Mouse (Mus musculus) hindbrain, embryonic 10.5 days (tissue): Measurements from ENCODE around the gene Pigr. TPM values are rescaled to one million over a fixed set of nuclear protein-coding genes. Genes with fewer than 3 reads are reported as not detected.
A peak's percentile ranks its signal among the peaks of the same experiment; 100 is the strongest.

Experiments used
- DNase-seq: peaks from one replicate; pipeline ENCODE4 v3.0.0-alpha.2; 2017; ENCODE audit warnings: low spot score
- H3K27ac ChIP-seq: fragments of 300-500 bp; sonication (generic); 2 replicates; pipeline ENCODE4 v1.5.1; 2016; ENCODE audit warnings: mild to moderate bottlenecking, moderate library complexity
- H3K27me3 ChIP-seq: fragments of 300-500 bp; sonication (generic); 2 replicates; pipeline ENCODE4 v1.6.1; 2016; ENCODE audit warnings: mild to moderate bottlenecking; ENCODE audit not compliant: poor library complexity, insufficient read depth, severe bottlenecking
- H3K36me3 ChIP-seq: fragments of 300-500 bp; sonication (generic); 2 replicates; pipeline ENCODE4 v1.6.1; 2016; ENCODE audit warnings: mild to moderate bottlenecking, moderate library complexity
- H3K4me1 ChIP-seq: fragments of 300-500 bp; sonication (generic); replicated peaks from 2 replicates; pipeline ENCODE4 v1.6.1; 2016; ENCODE audit warnings: mild to moderate bottlenecking
- H3K4me3 ChIP-seq: fragments of 300-500 bp; sonication (generic); 2 replicates; pipeline ENCODE4 v1.5.1; 2016; ENCODE audit warnings: mild to moderate bottlenecking, moderate library complexity
- H3K9me3 ChIP-seq: fragments of 300-500 bp; sonication (generic); 2 replicates; pipeline ENCODE4 v1.6.1; 2016; ENCODE audit warnings: mild to moderate bottlenecking, moderate library complexity
- WGBS: fragments of 180-500 bp; shearing (Covaris S2); methylation state at CpG from one replicate; pipeline ENCODE4 v1.1.7; 2016; 5-methylcytosine and 5-hydroxymethylcytosine counted together
- polyA plus RNA-seq: library from polyadenylated mRNA; unstranded; fragments of >200 nt; fragmentation: Nextera tagmentation; extraction: Ambion mirVana; gene quantifications from 2 replicates; pipeline ENCODE4 v1.2.1, GENCODE M21; 2016

Gene Pigr
- polyA plus RNA-seq, 1 experiment from 2014 or later = not detected

GRCm38 (mm10) chr1:130838288-130838687 lies 11.8 kb downstream of the Pigr start:
- Histone ChIP-seq H3K27ac (no peak overlapping the region), H3K36me3 (no peaks in the 10 kb centered on the region), H3K4me1 (no peaks in the 10 kb centered on the region), H3K4me3 (no peak overlapping the region), H3K27me3 (no peaks in the 10 kb centered on the region), H3K9me3 (no peaks in the 10 kb centered on the region)
- DNase-seq = no peak
- WGBS = 59% methylated on average over 6 of the region's 6 CpGs

GRCm38 (mm10) chr1:130840599-130841379 lies 14.3 kb downstream of the Pigr start:
- H3K27me3 ChIP-seq = no peaks in the 10 kb centered on the region
- H3K9me3 ChIP-seq = no peaks in the 10 kb centered on the region
- H3K4me3 ChIP-seq = no peak overlapping the region
- 85% methylated on average over 8 of the region's 8 CpGs for WGBS
- no peak overlapping the region for H3K27ac ChIP-seq
- no peak for DNase-seq
- H3K36me3 ChIP-seq = no peaks in the 10 kb centered on the region
- no peaks in the 10 kb centered on the region for H3K4me1 ChIP-seq

- Histone ChIP-seq H3K4me1 (no peaks in the 10 kb centered on the region), H3K36me3 (no peaks in the 10 kb centered on the region), H3K9me3 (no peaks in the 10 kb centered on the region), H3K27me3 (no peaks in the 10 kb centered on the region), H3K4me3 (no peak overlapping the region), H3K27ac (no peak overlapping the region)
- 85% methylated on average over 7 of the region's 7 CpGs for WGBS
- no peak for DNase-seq
These were observed 15.1 kb downstream of the Pigr start for GRCm38 (mm10) chr1:130841621-130842020.

- Histone ChIP-seq H3K27ac (no peak overlapping the region), H3K9me3 (no peaks in the 10 kb centered on the region), H3K4me1 (no peaks in the 10 kb centered on the region), H3K4me3 (no peak overlapping the region), H3K27me3 (no peaks in the 10 kb centered on the region), H3K36me3 (no peaks in the 10 kb centered on the region)
- DNase-seq = no peak
- WGBS = 88% methylated on average over 7 of the region's 7 CpGs
These were observed 18.0 kb downstream of the Pigr start for GRCm38 (mm10) chr1:130844516-130844915.

- no peak overlapping the region for H3K4me3 ChIP-seq
- peaks cover 5% of the 10 kb centered on the region; the same call in 1 of the 2 replicates for H3K4me1 ChIP-seq
- H3K27me3 ChIP-seq = no peaks in the 10 kb centered on the region
- 95% methylated on average over 10 of the region's 10 CpGs for WGBS
- no peaks in the 10 kb centered on the region for H3K9me3 ChIP-seq
- DNase-seq = no peak
- H3K27ac ChIP-seq = no peak overlapping the region
- H3K36me3 ChIP-seq = no peaks in the 10 kb centered on the region
These were observed 23.2 kb downstream of the Pigr start for GRCm38 (mm10) chr1:130849530-130850214.

GRCm38 (mm10) chr1:130850405-130850804 lies 23.9 kb downstream of the Pigr start:
- WGBS = 89% methylated on average over 5 of the region's 5 CpGs
- no peak for DNase-seq
- H3K27me3 ChIP-seq = no peaks in the 10 kb centered on the region

GRCm38 (mm10) chr1:130854819-130855218 lies 28.3 kb downstream of the Pigr start:
- Histone ChIP-seq H3K36me3 (no peaks in the 10 kb centered on the region), H3K9me3 (no peaks in the 10 kb centered on the region), H3K4me1 (peaks cover 8% of the 10 kb centered on the region; the same call in 1 of the 2 replicates), H3K27me3 (no peaks in the 10 kb centered on the region), H3K4me3 (no peak overlapping the region), H3K27ac (peak overlapping the region; percentile 23; the same call in 1 of the 2 replicates)
- 87% methylated on average over 9 of the region's 9 CpGs for WGBS
- DNase-seq = no peak

More at GRCm38 (mm10) chr1:130850405-130850804, 23.9 kb downstream of the Pigr start:
- Histone ChIP-seq H3K4me3 (no peak overlapping the region), H3K27ac (no peak overlapping the region), H3K36me3 (no peaks in the 10 kb centered on the region), H3K9me3 (no peaks in the 10 kb centered on the region), H3K4me1 (peaks cover 8% of the 10 kb centered on the region; the same call in 1 of the 2 replicates)

GRCm38 (mm10) chr1:130855723-130856122 lies 29.2 kb downstream of the Pigr start:
- no peak for DNase-seq
- H3K36me3 ChIP-seq = no peaks in the 10 kb centered on the region
- WGBS = 86% methylated on average over 2 of the region's 2 CpGs

GRCm38 (mm10) chr1:130857456-130857855 lies 31.0 kb downstream of the Pigr start:
- H3K4me1 ChIP-seq = peaks cover 8% of the 10 kb centered on the region; the same call in 1 of the 2 replicates
- no peak overlapping the region for H3K4me3 ChIP-seq
- H3K36me3 ChIP-seq = no peaks in the 10 kb centered on the region
- H3K27ac ChIP-seq = no peak overlapping the region
- 82% methylated on average over 4 of the region's 4 CpGs for WGBS
- no peak for DNase-seq
- no peaks in the 10 kb centered on the region for H3K9me3 ChIP-seq
- no peaks in the 10 kb centered on the region for H3K27me3 ChIP-seq

More at GRCm38 (mm10) chr1:130855723-130856122, 29.2 kb downstream of the Pigr start:
- Histone ChIP-seq H3K27me3 (no peaks in the 10 kb centered on the region), H3K4me1 (peaks cover 8% of the 10 kb centered on the region; the same call in 1 of the 2 replicates), H3K4me3 (no peak overlapping the region), H3K27ac (no peak overlapping the region), H3K9me3 (no peaks in the 10 kb centered on the region)

- no peak overlapping the region for H3K4me3 ChIP-seq
- no peaks in the 10 kb centered on the region for H3K27me3 ChIP-seq
- DNase-seq = no peak
- no peaks in the 10 kb centered on the region for H3K9me3 ChIP-seq
- H3K36me3 ChIP-seq = no peaks in the 10 kb centered on the region
- no peak overlapping the region for H3K27ac ChIP-seq
- H3K4me1 ChIP-seq = no peaks in the 10 kb centered on the region
- WGBS = 90% methylated on average over 4 of the region's 4 CpGs
These were observed 37.8 kb downstream of the Pigr start for GRCm38 (mm10) chr1:130864238-130864637.

GRCm38 (mm10) chr1:130864741-130865140 lies 38.3 kb downstream of the Pigr start:
- H3K27me3 ChIP-seq = no peaks in the 10 kb centered on the region
- WGBS = 87% methylated on average over 5 of the region's 5 CpGs
- DNase-seq = no peak
- no peaks in the 10 kb centered on the region for H3K36me3 ChIP-seq
- H3K4me1 ChIP-seq = no peaks in the 10 kb centered on the region
- no peaks in the 10 kb centered on the region for H3K9me3 ChIP-seq
- H3K4me3 ChIP-seq = no peak overlapping the region
- H3K27ac ChIP-seq = no peak overlapping the region

GRCm38 (mm10) chr1:130865541-130866221 lies 39.2 kb downstream of the Pigr start, which contains the start of gene Fcmr:
Gene Fcmr (plus strand): TSS chr1:130865669.
- Histone ChIP-seq H3K9me3 (no peaks in the 10 kb centered on the region), H3K4me1 (no peaks in the 10 kb centered on the region), H3K36me3 (no peaks in the 10 kb centered on the region), H3K27me3 (no peaks in the 10 kb centered on the region), H3K4me3 (no peak within 1 kb of the TSS), H3K27ac (no peak within 1 kb of the TSS)
- 82% methylated on average over 7 of the region's 7 CpGs for WGBS
- DNase-seq = no peak
